Mouse (Mus musculus) embryonic facial prominence, embryonic 12.5 days (tissue): ENCODE measurements around the gene Klrb1b. TPM values are rescaled to one million over a fixed set of nuclear protein-coding genes. Genes with fewer than 3 reads are reported as not detected.
"Not testable (repeated sequence)": the region's sequence is repeated elsewhere in the genome, so short reads cannot be mapped to it uniquely, and the experiment has no call there.

Source experiments
- ATAC-seq: fragments of 200-750 bp; cut with Nextera tagmentation; 2 replicates; pipeline ENCODE4 v1.8.0; 2017; ENCODE audit not compliant: insufficient number of reproducible peaks, insufficient read depth, low FRiP score, low TSS enrichment
- H3K27ac ChIP-seq: fragments of 300-500 bp; sonication (generic); 2 replicates; pipeline ENCODE4 v1.5.1; 2016; ENCODE audit warnings: mild to moderate bottlenecking
- H3K27me3 ChIP-seq: fragments of 300-500 bp; sonication (generic); 2 replicates; pipeline ENCODE4 v1.6.1; 2016; ENCODE audit warnings: mild to moderate bottlenecking, moderate library complexity
- H3K36me3 ChIP-seq: fragments of 300-500 bp; sonication (generic); 2 replicates; pipeline ENCODE4 v1.6.1; 2016; ENCODE audit warnings: mild to moderate bottlenecking
- H3K4me1 ChIP-seq: fragments of 300-500 bp; sonication (generic); 2 replicates; pipeline ENCODE4 v1.6.1; 2016
- H3K4me2 ChIP-seq: fragments of 300-500 bp; sonication (generic); replicated peaks from 2 replicates; pipeline ENCODE4 v1.6.1; 2016; ENCODE audit warnings: mild to moderate bottlenecking, moderate library complexity
- H3K4me3 ChIP-seq: fragments of 300-500 bp; sonication (generic); 2 replicates; pipeline ENCODE4 v1.5.1; 2016; ENCODE audit warnings: mild to moderate bottlenecking
- H3K9ac ChIP-seq: fragments of 300-500 bp; sonication (generic); 2 replicates; pipeline ENCODE4 v1.6.1; 2016; ENCODE audit warnings: mild to moderate bottlenecking, moderate library complexity
- H3K9me3 ChIP-seq: fragments of 300-500 bp; sonication (generic); 2 replicates; pipeline ENCODE4 v1.6.1; 2016; ENCODE audit warnings: mild to moderate bottlenecking, moderate library complexity
- WGBS: fragments of 180-500 bp; shearing (Covaris S2); methylation state at CpG from one replicate; pipeline ENCODE4 v1.1.7; 2016; 5-methylcytosine and 5-hydroxymethylcytosine counted together
- polyA plus RNA-seq: library from polyadenylated mRNA; unstranded; fragments of >200 nt; fragmentation: Nextera tagmentation; extraction: Ambion mirVana; gene quantifications from 2 replicates; pipeline ENCODE4 v1.2.1, GENCODE M21; 2016

Gene Klrb1b
- polyA plus RNA-seq, 1 experiment from 2014 or later = not detected

- no peak for ATAC-seq
- peak overlapping the region; percentile 58 for H3K4me2 ChIP-seq
These were observed 28.8 kb downstream of the Klrb1b start for GRCm38 (mm10) chr6:128797185-128797905.

GRCm38 (mm10) chr6:128796321-128796955 is 29.7 kb downstream of the Klrb1b start:
- Histone ChIP-seq H3K27ac (no peak overlapping the region), H3K9me3 (no peaks in the 10 kb centered on the region), H3K4me1 (no peaks in the 10 kb centered on the region), H3K27me3 (no peaks in the 10 kb centered on the region), H3K36me3 (no peaks in the 10 kb centered on the region), H3K4me3 (no peak overlapping the region), H3K9ac (no peak overlapping the region), H3K4me2 (no peak overlapping the region)
- 68% methylated on average over 8 of the region's 8 CpGs for WGBS
- ATAC-seq = no peak

More at GRCm38 (mm10) chr6:128797185-128797905, 28.8 kb downstream of the Klrb1b start:
- Histone ChIP-seq H3K27me3 (no peaks in the 10 kb centered on the region), H3K4me1 (no peaks in the 10 kb centered on the region), H3K9ac (no peak overlapping the region), H3K27ac (no peak overlapping the region), H3K9me3 (no peaks in the 10 kb centered on the region), H3K4me3 (peak overlapping the region; percentile 61), H3K36me3 (no peaks in the 10 kb centered on the region)
- 75% methylated on average over 12 of the region's 12 CpGs for WGBS

GRCm38 (mm10) chr6:128793734-128794133 is 32.4 kb downstream of the Klrb1b start:
- Histone ChIP-seq H3K9ac (no peak overlapping the region), H3K27me3 (no peaks in the 10 kb centered on the region), H3K4me2 (no peak overlapping the region), H3K36me3 (no peaks in the 10 kb centered on the region), H3K27ac (no peak overlapping the region), H3K4me3 (no peak overlapping the region), H3K4me1 (no peaks in the 10 kb centered on the region), H3K9me3 (no peaks in the 10 kb centered on the region)
- no peak for ATAC-seq
- 42% methylated on average over 6 of the region's 6 CpGs for WGBS

GRCm38 (mm10) chr6:128790491-128790994 is 35.6 kb downstream of the Klrb1b start:
- 86% methylated on average over 4 of the region's 4 CpGs for WGBS
- not testable (repeated sequence) for H3K27ac ChIP-seq, H3K36me3 ChIP-seq, H3K4me2 ChIP-seq, H3K4me1 ChIP-seq, H3K4me3 ChIP-seq, H3K27me3 ChIP-seq, H3K9ac ChIP-seq, ATAC-seq, H3K9me3 ChIP-seq

- no peaks in the 10 kb centered on the region for H3K9me3 ChIP-seq
- H3K27me3 ChIP-seq = no peaks in the 10 kb centered on the region
- H3K4me2 ChIP-seq = no peak within 1 kb of the TSS
- 84% methylated on average over 2 of the region's 2 CpGs for WGBS
- H3K9ac ChIP-seq = no peak within 1 kb of the TSS
- H3K4me3 ChIP-seq = no peak within 1 kb of the TSS
- no peaks in the 10 kb centered on the region for H3K36me3 ChIP-seq
- no peak for ATAC-seq
- no peak within 1 kb of the TSS for H3K27ac ChIP-seq
- no peaks in the 10 kb centered on the region for H3K4me1 ChIP-seq
These were observed 37.0 kb downstream of the Klrb1b start, which contains the start of gene Klrb1c for GRCm38 (mm10) chr6:128789115-128789514. Gene Klrb1c, minus strand, starts transcription at chr6:128789215.

DNA sequence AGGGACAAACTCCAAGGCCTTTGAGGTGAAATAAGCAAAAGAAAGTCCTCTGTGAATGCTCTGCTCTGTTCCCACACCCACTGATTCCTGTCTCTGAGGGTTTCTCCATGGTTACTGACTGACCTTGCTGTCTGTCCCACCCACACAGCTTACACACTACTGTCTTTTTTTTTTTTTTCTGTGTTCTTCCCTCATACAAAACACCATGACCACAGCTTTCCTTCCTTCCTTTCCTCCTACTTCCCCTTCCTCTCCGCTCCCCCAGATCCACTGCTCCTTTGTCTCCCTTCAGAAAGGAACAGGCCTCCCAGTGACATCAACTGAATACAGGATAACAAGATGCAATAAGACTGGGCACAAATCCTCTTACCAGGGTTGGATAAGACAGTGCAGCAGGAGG is 37.6 kb downstream of the Klrb1b start:
- ATAC-seq = no peak
- H3K27me3 ChIP-seq = no peaks in the 10 kb centered on the region
- no peaks in the 10 kb centered on the region for H3K9me3 ChIP-seq
- H3K27ac ChIP-seq = no peak overlapping the region
- H3K4me1 ChIP-seq = no peaks in the 10 kb centered on the region
- H3K4me2 ChIP-seq = no peak overlapping the region
- 95% methylated on average over 1 of the region's 1 CpGs for WGBS
- no peak overlapping the region for H3K4me3 ChIP-seq
- no peaks in the 10 kb centered on the region for H3K36me3 ChIP-seq
- H3K9ac ChIP-seq = no peak overlapping the region

DNA sequence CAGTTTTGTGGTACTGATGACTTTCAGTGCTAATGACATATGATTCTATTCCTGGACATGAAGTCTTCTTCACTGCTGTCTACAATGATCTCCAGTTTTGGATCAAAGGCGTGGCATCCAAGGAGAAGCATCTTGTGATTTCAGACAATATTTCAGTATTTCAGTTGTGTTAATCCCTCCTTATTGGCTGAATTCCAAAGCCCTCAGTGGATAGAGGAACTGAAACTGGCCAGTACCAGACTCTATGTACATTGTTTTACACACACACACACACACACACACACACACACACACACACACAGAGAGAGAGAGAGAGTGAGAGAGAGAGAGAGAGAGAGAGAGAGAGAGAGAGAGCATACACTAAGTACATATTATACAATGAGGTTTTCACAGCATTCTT is 39.7 kb downstream of the Klrb1b start:
- H3K27me3 ChIP-seq = not testable (repeated sequence)
- WGBS = 78% methylated on average over 1 of the region's 1 CpGs

DNA sequence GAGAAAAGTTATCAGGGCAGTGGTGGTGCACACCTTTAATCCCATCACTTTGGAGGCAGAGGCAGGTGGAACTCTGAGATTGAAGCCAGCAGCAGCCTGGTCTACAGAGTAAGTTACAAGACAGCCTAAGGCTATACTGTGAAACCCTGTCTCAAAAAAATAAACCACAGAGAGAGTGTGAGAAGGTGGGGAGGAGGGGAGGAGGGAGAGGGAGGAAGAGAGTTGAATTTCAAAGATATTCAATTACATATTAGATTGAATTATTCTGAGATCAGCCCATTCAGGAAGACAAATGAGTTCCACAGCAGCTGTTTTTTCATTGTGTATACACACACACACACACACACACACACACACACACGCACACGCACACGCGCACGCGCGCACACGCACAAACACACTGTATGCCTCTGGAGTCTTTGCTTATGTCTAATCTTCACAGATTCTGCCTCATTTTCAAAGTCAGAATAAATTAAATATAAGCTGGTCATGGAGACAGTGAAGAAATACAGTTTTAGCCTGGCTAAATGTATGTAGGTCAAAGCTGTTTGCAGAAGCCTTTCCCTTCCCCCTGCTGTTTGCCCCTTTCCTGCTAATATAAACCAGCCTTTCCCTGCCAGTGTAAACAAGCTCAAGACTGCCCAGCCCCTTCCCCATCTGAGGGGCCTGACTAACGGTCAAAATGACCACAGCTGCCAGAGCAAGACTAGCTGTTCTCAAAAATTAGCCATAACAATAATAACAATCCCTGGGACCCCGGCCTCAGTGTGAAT is 56.5 kb downstream of the Klrb1b start:
- 66% methylated on average over 10 of the region's 10 CpGs for WGBS
- H3K4me3 ChIP-seq = no peak overlapping the region
- H3K9me3 ChIP-seq = no peaks in the 10 kb centered on the region
- no peaks in the 10 kb centered on the region for H3K27me3 ChIP-seq
- 0 out of 2 replicates have a peak, but pooled peaks cover 8% of the 10 kb centered on the region for H3K4me1 ChIP-seq
- peak overlapping the region; percentile 26; the same call in 1 of the 2 replicates for H3K27ac ChIP-seq
- ATAC-seq = no peak
- no peaks in the 10 kb centered on the region for H3K36me3 ChIP-seq
- H3K4me2 ChIP-seq = no peak overlapping the region
- H3K9ac ChIP-seq = no peak overlapping the region

More for the DNA sequence above, 39.7 kb downstream of the Klrb1b start:
- not testable (repeated sequence) for H3K36me3 ChIP-seq, ATAC-seq, H3K4me1 ChIP-seq, H3K9ac ChIP-seq, H3K27ac ChIP-seq, H3K4me2 ChIP-seq, H3K4me3 ChIP-seq, H3K9me3 ChIP-seq

DNA sequence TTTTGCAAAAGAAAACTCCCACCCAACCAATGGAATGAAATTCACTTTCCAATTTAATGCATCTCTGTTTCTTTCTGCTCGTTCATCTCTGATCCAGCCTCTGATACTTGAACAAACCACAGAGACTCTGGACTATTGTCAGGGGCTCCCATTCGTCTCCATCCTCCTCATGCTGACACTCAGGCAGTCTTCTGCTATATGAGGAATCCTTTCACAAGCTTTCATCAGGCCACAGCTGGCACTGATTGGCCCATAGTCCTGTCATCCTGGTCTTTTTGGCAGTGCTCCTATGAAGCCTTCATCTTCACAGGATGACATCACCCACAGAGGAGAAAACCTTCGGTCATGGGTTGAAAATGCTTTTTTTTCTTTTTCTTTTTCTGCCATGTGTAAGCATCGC is 58.1 kb downstream of the Klrb1b start:
- no peak for ATAC-seq
- 72% methylated on average over 4 of the region's 4 CpGs for WGBS

DNA sequence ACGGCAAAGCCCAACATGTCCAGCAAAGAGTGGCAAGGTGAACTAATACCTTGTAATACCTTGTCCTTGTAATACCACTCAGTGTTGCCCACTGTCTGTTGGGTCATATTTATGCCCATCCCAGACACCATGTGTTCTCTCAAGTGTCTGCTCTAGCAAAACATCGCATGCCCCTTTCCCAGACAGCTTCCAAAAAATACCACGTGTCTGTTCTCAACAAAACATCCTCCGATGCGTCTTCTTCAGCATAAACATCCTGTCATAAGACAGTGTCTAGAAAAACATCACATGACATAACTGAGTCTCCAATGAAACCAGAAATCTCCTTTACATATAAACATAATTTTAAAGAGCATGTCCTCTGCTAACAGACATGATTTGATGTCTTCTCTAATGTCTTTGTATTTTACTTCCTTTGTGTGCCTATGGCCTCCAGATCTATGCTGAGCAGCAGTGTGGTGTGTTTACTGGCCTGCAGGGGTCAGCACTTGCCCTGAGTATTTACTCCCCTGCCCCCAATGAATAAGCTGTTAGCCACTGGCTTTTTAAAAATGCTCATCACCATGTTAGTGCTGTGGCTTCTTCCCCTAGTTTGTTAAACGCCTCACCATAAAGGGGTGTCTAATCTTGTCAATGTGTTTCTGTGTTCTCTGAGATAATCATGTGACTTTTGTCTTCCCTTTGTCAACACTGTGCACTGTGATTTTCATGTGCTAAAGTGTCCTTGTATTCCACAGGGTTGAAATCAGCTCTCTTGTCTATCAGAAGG is 59.5 kb downstream of the Klrb1b start:
- H3K4me2 ChIP-seq, H3K4me1 ChIP-seq, H3K9ac ChIP-seq, H3K27ac ChIP-seq, H3K36me3 ChIP-seq, H3K9me3 ChIP-seq, H3K27me3 ChIP-seq, ATAC-seq, H3K4me3 ChIP-seq: not testable (repeated sequence)
- WGBS = 64% methylated on average over 6 of the region's 6 CpGs

More for the DNA sequence above, 58.1 kb downstream of the Klrb1b start:
- no peak overlapping the region for H3K4me2 ChIP-seq
- H3K27me3 ChIP-seq = no peaks in the 10 kb centered on the region
- no peaks in the 10 kb centered on the region for H3K36me3 ChIP-seq
- 0 out of 2 replicates have a peak, but pooled peaks cover 8% of the 10 kb centered on the region for H3K4me1 ChIP-seq
- H3K4me3 ChIP-seq = no peak overlapping the region
- H3K9ac ChIP-seq = no peak overlapping the region
- no peaks in the 10 kb centered on the region for H3K9me3 ChIP-seq
- H3K27ac ChIP-seq = no peak overlapping the region

DNA sequence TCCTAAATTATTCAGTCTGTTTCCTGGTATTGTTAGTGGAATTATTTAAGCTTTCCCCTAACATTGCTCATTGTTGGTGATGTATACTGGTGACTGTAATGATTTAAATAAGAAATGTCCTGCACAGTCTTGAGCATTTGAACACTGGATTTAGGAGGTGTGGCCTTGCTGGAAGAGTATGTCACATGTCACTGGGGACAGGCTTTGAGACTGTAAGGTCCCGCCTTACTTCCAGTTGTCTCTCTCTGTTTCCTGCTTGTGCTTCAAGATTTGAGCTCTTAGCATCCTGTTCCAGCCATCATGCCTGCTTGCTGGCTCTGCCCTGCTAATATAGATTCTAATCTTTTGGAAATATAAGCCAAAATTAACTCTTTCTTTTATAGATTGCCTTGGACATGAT is 60.9 kb downstream of the Klrb1b start:
- Histone ChIP-seq H3K27me3 (no peaks in the 10 kb centered on the region), H3K36me3 (no peaks in the 10 kb centered on the region), H3K9ac (no peak overlapping the region), H3K4me2 (no peak overlapping the region), H3K9me3 (no peaks in the 10 kb centered on the region), H3K4me1 (0 out of 2 replicates have a peak, but pooled peaks cover 7% of the 10 kb centered on the region), H3K27ac (no peak overlapping the region), H3K4me3 (no peak overlapping the region)
- 69% methylated on average over 1 of the region's 1 CpGs for WGBS
- no peak for ATAC-seq
